Mouse (Mus musculus) thymus, adult 2 months (tissue): ENCODE results near the gene Wnt5b. TPM values are rescaled to one million over a fixed set of nuclear protein-coding genes. Genes with fewer than 3 reads are reported as not detected.

ENCODE experiments used
- DNase-seq: peaks from one replicate; pipeline ENCODE4 v3.0.0; 2021
- H3K27ac ChIP-seq: fragments of 200-500 bp; 2 replicates; pipeline ENCODE4 v1.5.1; 2012; ENCODE audit warnings: low read length, control low read depth; ENCODE audit not compliant: control insufficient read depth, insufficient read depth
- H3K27me3 ChIP-seq: fragments of 200-500 bp; 2 replicates; pipeline ENCODE4 v1.6.1; 2012; ENCODE audit warnings: mild to moderate bottlenecking, low read length, moderate library complexity, mixed read lengths; ENCODE audit not compliant: control insufficient read depth, insufficient read depth
- H3K36me3 ChIP-seq: fragments of 200-500 bp; 2 replicates; pipeline ENCODE4 v1.6.1; 2012; ENCODE audit warnings: mild to moderate bottlenecking, low read length, moderate library complexity; ENCODE audit not compliant: control insufficient read depth, insufficient read depth
- H3K4me1 ChIP-seq: fragments of 200-500 bp; replicated peaks from 2 replicates; pipeline ENCODE4 v1.6.1; 2012; ENCODE audit warnings: low read length; ENCODE audit not compliant: control insufficient read depth, insufficient read depth
- H3K4me3 ChIP-seq: fragments of 200-500 bp; 2 replicates; pipeline ENCODE4 v1.5.1; 2012; ENCODE audit warnings: mild to moderate bottlenecking, low read length, control low read depth, moderate library complexity; ENCODE audit not compliant: control insufficient read depth, insufficient read depth
- CTCF ChIP-seq: fragments of 200-500 bp; IDR thresholded peaks from 2 replicates; pipeline ENCODE4 v1.5.1; 2012; ENCODE audit warnings: mild to moderate bottlenecking, control low read depth, low read length, moderate library complexity, borderline replicate concordance; ENCODE audit not compliant: control insufficient read depth, poor library complexity, insufficient read depth; ENCODE audit errors: extremely low read depth
- POLR2A ChIP-seq: fragments of 200-500 bp; IDR thresholded peaks from 2 replicates; pipeline ENCODE4 v1.6.1; 2012; ENCODE audit warnings: mild to moderate bottlenecking, low read length, control low read depth, moderate library complexity; ENCODE audit not compliant: control insufficient read depth, poor library complexity, insufficient read depth; ENCODE audit errors: extremely low read depth
- WGBS: fragments of 180-500 bp; shearing (Covaris S2); methylation state at CpG from one replicate; pipeline ENCODE4 v1.1.7; 2018; 5-methylcytosine and 5-hydroxymethylcytosine counted together
- polyA plus RNA-seq: library from polyadenylated mRNA; depleted of rRNA; stranded (reverse); fragments of >200 nt; gene quantifications from 2 replicates; pipeline ENCODE4 v1.2.3, GENCODE M21; 2012

The Wnt5b gene
- polyA plus RNA-seq, 1 experiment: 6.5 TPM

- Histone ChIP-seq H3K4me3 (no peak overlapping the region), H3K27ac (no peak overlapping the region), H3K36me3 (no peaks in the 10 kb centered on the region), H3K27me3 (no peaks in the 10 kb centered on the region), H3K4me1 (0 out of 2 replicates have a peak, but pooled peaks cover 3% of the 10 kb centered on the region)
- DNase-seq: no peak
- TF ChIP-seq CTCF (no peak), POLR2A (no peak)
- 95% methylated on average over 13 of the region's 13 CpGs for WGBS
These were observed 114.8 kb downstream of the Wnt5b start for GRCm38 (mm10) chr6:119429311-119429710.

- 0 out of 2 replicates have a peak, but pooled peaks cover 3% of the 10 kb centered on the region for H3K4me1 ChIP-seq
- no peaks in the 10 kb centered on the region for H3K36me3 ChIP-seq
- WGBS: 80% methylated on average over 3 of the region's 3 CpGs
- no peak overlapping the region for H3K27ac ChIP-seq
- peak; percentile 56 for DNase-seq
- no peaks in the 10 kb centered on the region for H3K27me3 ChIP-seq
- H3K4me3 ChIP-seq: no peak overlapping the region
- TF ChIP-seq POLR2A (no peak), CTCF (no peak)
These were observed 115.5 kb downstream of the Wnt5b start for GRCm38 (mm10) chr6:119428611-119429010.

GRCm38 (mm10) chr6:119421001-119421400, 123.1 kb downstream of the Wnt5b start:
- H3K27ac ChIP-seq: no peak overlapping the region
- DNase-seq: no peak
- 0 out of 2 replicates have a peak, but pooled peaks cover 5% of the 10 kb centered on the region for H3K4me1 ChIP-seq
- no peak overlapping the region for H3K4me3 ChIP-seq
- TF ChIP-seq CTCF (no peak), POLR2A (no peak)
- 97% methylated on average over 4 of the region's 4 CpGs for WGBS
- no peaks in the 10 kb centered on the region for H3K27me3 ChIP-seq
- no peaks in the 10 kb centered on the region for H3K36me3 ChIP-seq

- no peak for DNase-seq
- Histone ChIP-seq H3K36me3 (no peaks in the 10 kb centered on the region), H3K27ac (no peak overlapping the region), H3K4me3 (no peak overlapping the region), H3K4me1 (0 out of 2 replicates have a peak, but pooled peaks cover 5% of the 10 kb centered on the region), H3K27me3 (no peaks in the 10 kb centered on the region)
- TF ChIP-seq POLR2A (no peak), CTCF (no peak)
- 97% methylated on average over 5 of the region's 5 CpGs for WGBS
These were observed 123.8 kb downstream of the Wnt5b start for GRCm38 (mm10) chr6:119420357-119420756.

- H3K4me3 ChIP-seq: no peak overlapping the region
- H3K27ac ChIP-seq: no peak overlapping the region
- no peaks in the 10 kb centered on the region for H3K36me3 ChIP-seq
- no peak for DNase-seq
- H3K27me3 ChIP-seq: no peaks in the 10 kb centered on the region
- 0 out of 2 replicates have a peak, but pooled peaks cover 2% of the 10 kb centered on the region for H3K4me1 ChIP-seq
- TF ChIP-seq POLR2A: no peak
- WGBS: 94% methylated on average over 7 of the region's 7 CpGs
These were observed 124.7 kb downstream of the Wnt5b start for GRCm38 (mm10) chr6:119419412-119419811.

GRCm38 (mm10) chr6:119418392-119419251, 125.5 kb downstream of the Wnt5b start:
- no peaks in the 10 kb centered on the region for H3K36me3 ChIP-seq
- H3K27me3 ChIP-seq: no peaks in the 10 kb centered on the region
- 0 out of 2 replicates have a peak, but pooled peaks cover 2% of the 10 kb centered on the region for H3K4me1 ChIP-seq
- TF ChIP-seq POLR2A (no peak), CTCF (no peak)
- H3K27ac ChIP-seq: no peak overlapping the region
- DNase-seq: no peak
- no peak overlapping the region for H3K4me3 ChIP-seq
- whole genome bisulfite sequencing: 83% methylated on average over 7 of the region's 7 CpGs

- DNase-seq: no peak
- Histone ChIP-seq H3K27me3 (no peaks in the 10 kb centered on the region), H3K4me1 (0 out of 2 replicates have a peak, but pooled peaks cover 2% of the 10 kb centered on the region), H3K27ac (no peak overlapping the region), H3K4me3 (no peak overlapping the region), H3K36me3 (no peaks in the 10 kb centered on the region)
- TF ChIP-seq CTCF (no peak), POLR2A (no peak)
- WGBS: 84% methylated on average over 7 of the region's 7 CpGs
These were observed 126.3 kb downstream of the Wnt5b start for GRCm38 (mm10) chr6:119417821-119418220.
